Comparison of ENCODE assay signal across 10 mouse cellular contexts in genomic region chr9:68956210-68956874, GRCm38 (mm10).
DNase-seq lines count a peak whose midpoint lies in the region; ATAC-seq and TF ChIP-seq lines count a peak whose summit lies in the region.
"Had no signal": no experiment of that assay in that cellular context is flagged by ENCODE, and none has a peak within 500 bp of the region (broad histone marks: within the 10 kb centered on the region; RNA-seq: fewer than 3 reads in every experiment).

No protein-coding gene starts in this region.

- H3K4me3 ChIP-seq in forebrain, postnatal 0 days (ENCODE audit: low read depth, low read length) = no peak overlapping the region
- H3K4me3 ChIP-seq in forebrain, embryonic 15.5 days = no peak overlapping the region
- H3K4me3 ChIP-seq in embryonic facial prominence, embryonic 15.5 days (replicated peaks) = no peak overlapping the region
- no peak overlapping the region for H3K4me3 ChIP-seq in kidney, embryonic 15.5 days (replicated peaks)
- H3K4me3 ChIP-seq in hindbrain, embryonic 12.5 days = no peak overlapping the region
- no peak overlapping the region for H3K4me3 ChIP-seq in midbrain, embryonic 16.5 days (ENCODE audit: low read depth, low read length)
- H3K4me3 ChIP-seq: heart, embryonic 13.5 days; neural tube, embryonic 12.5 days had no signal

- WGBS in forebrain, postnatal 0 days = 37% methylated on average over 12 of the region's 12 CpGs
- 38% methylated on average over 12 of the region's 12 CpGs for WGBS in forebrain, embryonic 15.5 days
- 35% methylated on average over 12 of the region's 12 CpGs for WGBS in embryonic facial prominence, embryonic 15.5 days
- 28% methylated on average over 12 of the region's 12 CpGs for WGBS in kidney, embryonic 15.5 days
- WGBS in hindbrain, embryonic 12.5 days = 58% methylated on average over 12 of the region's 12 CpGs
- 40% methylated on average over 12 of the region's 12 CpGs for WGBS in midbrain, embryonic 16.5 days

- H3K4me2 ChIP-seq in forebrain, postnatal 0 days (ENCODE audit: low read depth) = no peak overlapping the region
- no peak overlapping the region for H3K4me2 ChIP-seq in forebrain, embryonic 15.5 days (replicated peaks)
- H3K4me2 ChIP-seq in embryonic facial prominence, embryonic 15.5 days (replicated peaks) = no peak overlapping the region
- no peak overlapping the region for H3K4me2 ChIP-seq in kidney, embryonic 15.5 days
- H3K4me2 ChIP-seq in hindbrain, embryonic 12.5 days (replicated peaks) = no peak overlapping the region
- H3K4me2 ChIP-seq in midbrain, embryonic 16.5 days (ENCODE audit: low read length) = no peak overlapping the region
- H3K4me2 ChIP-seq: heart, embryonic 13.5 days; neural tube, embryonic 12.5 days had no signal

- no peak overlapping the region for H3K27ac ChIP-seq in forebrain, postnatal 0 days (ENCODE audit: low read depth, low read length)
- no peak overlapping the region for H3K27ac ChIP-seq in forebrain, embryonic 15.5 days (replicated peaks)
- H3K27ac ChIP-seq in embryonic facial prominence, embryonic 15.5 days (replicated peaks) = 0 out of 2 replicates have a peak overlapping the region, but pooled peaks have one; percentile 48
- H3K27ac ChIP-seq in kidney, embryonic 15.5 days = no peak overlapping the region
- H3K27ac ChIP-seq in hindbrain, embryonic 12.5 days = no peak overlapping the region
- H3K27ac ChIP-seq in midbrain, embryonic 16.5 days (ENCODE audit: low read length) = no peak overlapping the region
- H3K27ac ChIP-seq: heart, embryonic 13.5 days; neural tube, embryonic 12.5 days had no signal

- peak; percentile 26 for DNase-seq in forebrain, postnatal 0 days
- no peak for DNase-seq in left cerebral cortex, postnatal 25 days (ENCODE audit: low spot score in 2 of 2)

- H3K27me3 ChIP-seq in forebrain, postnatal 0 days (ENCODE audit: insufficient read depth, low read length) = no peaks in the 10 kb centered on the region
- no peaks in the 10 kb centered on the region for H3K27me3 ChIP-seq in forebrain, embryonic 15.5 days
- H3K27me3 ChIP-seq in embryonic facial prominence, embryonic 15.5 days = no peaks in the 10 kb centered on the region
- no peaks in the 10 kb centered on the region for H3K27me3 ChIP-seq in kidney, embryonic 15.5 days
- H3K27me3 ChIP-seq in hindbrain, embryonic 12.5 days = no peaks in the 10 kb centered on the region; the same call in 1 of the 2 replicates
- H3K27me3 ChIP-seq in midbrain, embryonic 16.5 days (ENCODE audit: control insufficient read depth, insufficient read depth, low read depth, low read length) = no peaks in the 10 kb centered on the region
- H3K27me3 ChIP-seq: heart, embryonic 13.5 days; neural tube, embryonic 12.5 days had no signal

- intact Hi-C loops in left cerebral cortex, postnatal 25 days (cut with DNase I) = loop anchor here (10.0 kb wide), 1 partner anchor 338 kb away; no protein-coding TSS in a partner anchor

- no peaks in the 10 kb centered on the region for H3K4me1 ChIP-seq in forebrain, postnatal 0 days (ENCODE audit: insufficient read depth)
- peaks cover 8% of the 10 kb centered on the region for H3K4me1 ChIP-seq in forebrain, embryonic 15.5 days
- 0 out of 2 replicates have a peak, but pooled peaks cover 6% of the 10 kb centered on the region for H3K4me1 ChIP-seq in embryonic facial prominence, embryonic 15.5 days
- peaks cover 8% of the 10 kb centered on the region for H3K4me1 ChIP-seq in kidney, embryonic 15.5 days
- H3K4me1 ChIP-seq in hindbrain, embryonic 12.5 days = no peaks in the 10 kb centered on the region
- H3K4me1 ChIP-seq in midbrain, embryonic 16.5 days (ENCODE audit: control insufficient read depth, insufficient read depth, low read length) = peaks cover 3% of the 10 kb centered on the region; the same call in 1 of the 2 replicates

- no peak for TF ChIP-seq CTCF in forebrain, postnatal 0 days (IDR thresholded peaks at IDR 0.05; ENCODE audit: low read depth)

- H3K9ac ChIP-seq in forebrain, postnatal 0 days = no peak overlapping the region
- no peak overlapping the region for H3K9ac ChIP-seq in forebrain, embryonic 15.5 days (replicated peaks)
- no peak overlapping the region for H3K9ac ChIP-seq in embryonic facial prominence, embryonic 15.5 days
- H3K9ac ChIP-seq in kidney, embryonic 15.5 days = no peak overlapping the region
- H3K9ac ChIP-seq in hindbrain, embryonic 12.5 days = no peak overlapping the region
- no peak overlapping the region for H3K9ac ChIP-seq in midbrain, embryonic 16.5 days (ENCODE audit: low read depth, low read length)
- H3K9ac ChIP-seq: heart, embryonic 13.5 days; neural tube, embryonic 12.5 days had no signal

- no peaks in the 10 kb centered on the region for H3K9me3 ChIP-seq in forebrain, postnatal 0 days (ENCODE audit: low read length)
- H3K9me3 ChIP-seq in forebrain, embryonic 15.5 days = no peaks in the 10 kb centered on the region
- H3K9me3 ChIP-seq in embryonic facial prominence, embryonic 15.5 days (replicated peaks) = no peaks in the 10 kb centered on the region
- H3K9me3 ChIP-seq in kidney, embryonic 15.5 days (replicated peaks) = no peaks in the 10 kb centered on the region
- H3K9me3 ChIP-seq in hindbrain, embryonic 12.5 days (replicated peaks) = no peaks in the 10 kb centered on the region
- no peaks in the 10 kb centered on the region for H3K9me3 ChIP-seq in midbrain, embryonic 16.5 days (replicated peaks; ENCODE audit: control insufficient read depth, low read length, poor library complexity, severe bottlenecking)
- H3K9me3 ChIP-seq: heart, embryonic 13.5 days; neural tube, embryonic 12.5 days had no signal

- H3K36me3 ChIP-seq in forebrain, postnatal 0 days (ENCODE audit: insufficient read depth) = no peaks in the 10 kb centered on the region
- H3K36me3 ChIP-seq in forebrain, embryonic 15.5 days = no peaks in the 10 kb centered on the region
- no peaks in the 10 kb centered on the region for H3K36me3 ChIP-seq in embryonic facial prominence, embryonic 15.5 days
- H3K36me3 ChIP-seq in kidney, embryonic 15.5 days = no peaks in the 10 kb centered on the region
- no peaks in the 10 kb centered on the region for H3K36me3 ChIP-seq in hindbrain, embryonic 12.5 days
- H3K36me3 ChIP-seq in midbrain, embryonic 16.5 days (ENCODE audit: control insufficient read depth, insufficient read depth, low read length) = no peaks in the 10 kb centered on the region
- H3K36me3 ChIP-seq: heart, embryonic 13.5 days; neural tube, embryonic 12.5 days had no signal

- peak; percentile 73; the same call in 1 of the 2 replicates for ATAC-seq in forebrain, postnatal 0 days
- no peak; the same call in 1 of the 2 replicates for ATAC-seq in forebrain, embryonic 15.5 days (replicated peaks)
- peak; percentile 11; the same call in 1 of the 2 replicates for ATAC-seq in embryonic facial prominence, embryonic 15.5 days (ENCODE audit: insufficient number of reproducible peaks, low FRiP score, low TSS enrichment, low read depth)
- 0 out of 2 replicates have a peak, but pooled peaks have one; percentile 29 for ATAC-seq in kidney, embryonic 15.5 days (replicated peaks; ENCODE audit: low FRiP score)
- peak; percentile 72 for ATAC-seq in megakaryocyte progenitor cell, adult 5-6 weeks (replicated peaks; ENCODE audit: poor library complexity)
- no peak for ATAC-seq in hindbrain, embryonic 12.5 days (ENCODE audit: low FRiP score)
- no peak for ATAC-seq in midbrain, embryonic 16.5 days

Comparison
In these comparisons a context has a peak if more than half of its experiments do, and no peak if none do; other contexts are left out.
1. ATAC-seq: peak in forebrain, postnatal 0 days (single experiment), embryonic facial prominence, embryonic 15.5 days (single experiment), kidney, embryonic 15.5 days (single experiment) and megakaryocyte progenitor cell, adult 5-6 weeks (single experiment); none in forebrain, embryonic 15.5 days (single experiment), hindbrain, embryonic 12.5 days (single experiment) and midbrain, embryonic 16.5 days (single experiment).